Mouse (Mus musculus): ENCODE data around the gene Rprml. TPM values are rescaled to one million over a fixed set of nuclear protein-coding genes. Genes with fewer than 3 reads are reported as not detected.

Gene Rprml
- polyA plus RNA-seq, 2 experiments: 0.11 TPM; not detected in 1

GRCm38 (mm10) chr11:103697565-103698176 lies 48.3 kb downstream of the Rprml start, which contains the start of gene Gosr2:
Gene Gosr2 (minus strand): TSS chr11:103697898.
- no peaks in the 10 kb centered on the region for H3K27me3 ChIP-seq (ENCODE audit: control insufficient read depth, insufficient read depth, low read length)
- DNase-seq (ENCODE audit: low spot score): peak; percentile 96
- H3K4me1 ChIP-seq (ENCODE audit: control insufficient read depth, insufficient read depth, low read length): peaks cover 6% of the 10 kb centered on the region; the same call in 1 of the 2 replicates
- no peaks in the 10 kb centered on the region for H3K9me3 ChIP-seq (ENCODE audit: control insufficient read depth, low read length)
- peak within 1 kb of the TSS; percentile 57 for H3K4me2 ChIP-seq (replicated peaks; ENCODE audit: low read depth, low read length, severe bottlenecking)
- no peaks in the 10 kb centered on the region for H3K36me3 ChIP-seq (ENCODE audit: control insufficient read depth, insufficient read depth, low read length)
- peak within 1 kb of the TSS; percentile 92 for H3K9ac ChIP-seq (ENCODE audit: low read depth, low read length, severe bottlenecking)
- WGBS: 0% methylated on average over 55 of the region's 57 CpGs
- H3K4me3 ChIP-seq (replicated peaks; ENCODE audit: low read length): peak within 1 kb of the TSS; percentile 97
- ATAC-seq (ENCODE audit: low FRiP score, low read depth): peak; percentile 97
- peak within 1 kb of the TSS; percentile 98 for H3K27ac ChIP-seq (replicated peaks; ENCODE audit: low read depth, low read length)
- TF ChIP-seq POLR2A (IDR thresholded peaks at IDR 0.05; ENCODE audit: borderline replicate concordance, extremely low read depth, insufficient read depth, insufficient read length): peak; percentile 64; the same call in 1 of the 2 replicates

DNA sequence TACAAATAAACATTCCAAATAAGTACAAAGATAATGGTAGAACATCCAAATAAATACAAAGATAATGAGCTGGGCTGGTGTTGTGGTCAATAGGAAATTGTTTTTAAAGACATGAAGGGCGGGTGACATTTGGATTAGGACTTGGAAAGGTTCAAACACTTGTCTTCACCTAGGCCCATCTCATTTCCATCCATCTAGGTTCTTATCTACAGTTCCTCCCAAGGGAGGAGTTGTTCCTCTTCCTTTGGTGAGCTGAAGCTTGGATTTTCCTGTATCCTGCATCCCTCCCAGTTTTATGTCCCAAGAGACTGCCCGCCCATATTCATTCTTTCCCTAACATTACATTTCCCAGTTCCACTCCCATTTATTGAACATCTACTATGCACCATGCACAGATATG lies 48.9 kb downstream of the Rprml start:
- no peak for ATAC-seq (ENCODE audit: low FRiP score, low read depth)
- H3K9me3 ChIP-seq (ENCODE audit: control insufficient read depth, low read length): no peaks in the 10 kb centered on the region
- TF ChIP-seq POLR2A (IDR thresholded peaks at IDR 0.05; ENCODE audit: borderline replicate concordance, extremely low read depth, insufficient read depth, insufficient read length): no peak
- peak overlapping the region; percentile 97 for H3K4me3 ChIP-seq (replicated peaks; ENCODE audit: low read length)
- no peaks in the 10 kb centered on the region for H3K36me3 ChIP-seq (ENCODE audit: control insufficient read depth, insufficient read depth, low read length)
- WGBS: 68% methylated on average over 2 of the region's 2 CpGs
- H3K4me1 ChIP-seq (ENCODE audit: control insufficient read depth, insufficient read depth, low read length): peaks cover 6% of the 10 kb centered on the region; the same call in 1 of the 2 replicates
- H3K9ac ChIP-seq (ENCODE audit: low read depth, low read length, severe bottlenecking): peak overlapping the region; percentile 92
- H3K27me3 ChIP-seq (ENCODE audit: control insufficient read depth, insufficient read depth, low read length): no peaks in the 10 kb centered on the region
- H3K27ac ChIP-seq (replicated peaks; ENCODE audit: low read depth, low read length): peak overlapping the region; percentile 98
- H3K4me2 ChIP-seq (replicated peaks; ENCODE audit: low read depth, low read length, severe bottlenecking): peak overlapping the region; percentile 57
- DNase-seq (ENCODE audit: low spot score): no peak

Other genes starting within 250 kb of the Rprml start
- 11.8 and 13.9 TPM in 2 replicates for gene Plekhm1, start 236.9 kb upstream of the Rprml start, polyA plus RNA-seq (2012; rRNA removed)
- 9.6 and 10.7 TPM in 2 replicates for gene Plekhm1, start 236.9 kb upstream of the Rprml start, polyA plus RNA-seq (2014; fragmentation: Nextera tagmentation; extraction: Ambion mirVana)
- not detected in 2 replicates for gene Lrrc37a, start 145.0 kb upstream of the Rprml start, polyA plus RNA-seq (2012; rRNA removed)
- not detected in 2 replicates for gene Lrrc37a, start 145.0 kb upstream of the Rprml start, polyA plus RNA-seq (2014; fragmentation: Nextera tagmentation; extraction: Ambion mirVana)
- gene Gm884, start 28.4 kb upstream of the Rprml start, polyA plus RNA-seq (2012; rRNA removed): not detected in 2 replicates
- not detected in 2 replicates for gene Gm884, start 28.4 kb upstream of the Rprml start, polyA plus RNA-seq (2014; fragmentation: Nextera tagmentation; extraction: Ambion mirVana)
- not detected in 2 replicates for gene Lyzl6, start 10.7 kb upstream of the Rprml start, polyA plus RNA-seq (2012; rRNA removed)
- not detected in 2 replicates for gene Lyzl6, start 10.7 kb upstream of the Rprml start, polyA plus RNA-seq (2014; fragmentation: Nextera tagmentation; extraction: Ambion mirVana)
- gene Gosr2, start 48.3 kb downstream of the Rprml start, polyA plus RNA-seq (2012; rRNA removed): 104 and 111 TPM in 2 replicates
- 106 and 107 TPM in 2 replicates for gene Gosr2, start 48.3 kb downstream of the Rprml start, polyA plus RNA-seq (2014; fragmentation: Nextera tagmentation; extraction: Ambion mirVana)
- gene Wnt9b, start 100.3 kb downstream of the Rprml start, polyA plus RNA-seq (2012; rRNA removed): 0.62 and 0.63 TPM in 2 replicates
- 0.47 and 0.80 TPM in 2 replicates for gene Wnt9b, start 100.3 kb downstream of the Rprml start, polyA plus RNA-seq (2014; fragmentation: Nextera tagmentation; extraction: Ambion mirVana)
- 11.9 and 12.9 TPM in 2 replicates for gene Wnt3, start 124.6 kb downstream of the Rprml start, polyA plus RNA-seq (2012; rRNA removed)
- 19.1 and 20.7 TPM in 2 replicates for gene Wnt3, start 124.6 kb downstream of the Rprml start, polyA plus RNA-seq (2014; fragmentation: Nextera tagmentation; extraction: Ambion mirVana)

Data from limb, embryonic 14.5 days (tissue).